8 mouse cellular contexts compared by ENCODE assay signal in genomic region chr7:16999650-17000049, GRCm38 (mm10). TPM values are rescaled to one million over a fixed set of nuclear protein-coding genes. Genes with fewer than 3 reads are reported as not detected.
DNase-seq lines count a peak whose midpoint lies in the region; ATAC-seq and TF ChIP-seq lines count a peak whose summit lies in the region.

No protein-coding gene starts in this region.

- no peak overlapping the region for H3K27ac ChIP-seq in midbrain, embryonic 10.5 days (replicated peaks)
- no peak overlapping the region for H3K27ac ChIP-seq in midbrain, embryonic 16.5 days (ENCODE audit: low read length)
- H3K27ac ChIP-seq in liver, embryonic 14.5 days = no peak overlapping the region; the same call in 1 of the 2 replicates
- H3K27ac ChIP-seq in neural tube, embryonic 15.5 days (replicated peaks) = no peak overlapping the region

- H3K4me2 ChIP-seq in midbrain, embryonic 16.5 days (ENCODE audit: low read length) = no peak overlapping the region
- peak overlapping the region; percentile 50 for H3K4me2 ChIP-seq in liver, embryonic 14.5 days (ENCODE audit: low read depth)
- H3K4me2 ChIP-seq in neural tube, embryonic 15.5 days = no peak overlapping the region

- peak; percentile 100 for TF ChIP-seq CTCF in liver, embryonic 14.5 days (IDR thresholded peaks at IDR 0.05; ENCODE audit: low read depth)

- H3K4me3 ChIP-seq in midbrain, embryonic 10.5 days = no peak overlapping the region
- H3K4me3 ChIP-seq in midbrain, embryonic 16.5 days (ENCODE audit: low read depth, low read length) = no peak overlapping the region
- H3K4me3 ChIP-seq in liver, embryonic 14.5 days (ENCODE audit: insufficient read depth in 1 of 2, low read depth in 2 of 2, low read length in 2 of 2) = no peak overlapping the region
- H3K4me3 ChIP-seq in neural tube, embryonic 15.5 days (replicated peaks) = no peak overlapping the region

- H3K36me3 ChIP-seq in midbrain, embryonic 10.5 days = peaks cover 77% of the 10 kb centered on the region
- peaks cover 7% of the 10 kb centered on the region for H3K36me3 ChIP-seq in midbrain, embryonic 16.5 days (ENCODE audit: control insufficient read depth, insufficient read depth, low read length)
- no peaks in the 10 kb centered on the region for H3K36me3 ChIP-seq in liver, embryonic 14.5 days (replicated peaks; ENCODE audit: control insufficient read depth, insufficient read depth, low read depth)
- peaks cover 9% of the 10 kb centered on the region for H3K36me3 ChIP-seq in neural tube, embryonic 15.5 days

- H3K9me3 ChIP-seq in midbrain, embryonic 10.5 days (replicated peaks) = 0 out of 2 replicates have a peak, but pooled peaks cover 3% of the 10 kb centered on the region
- no peaks in the 10 kb centered on the region for H3K9me3 ChIP-seq in midbrain, embryonic 16.5 days (replicated peaks; ENCODE audit: control insufficient read depth, low read length, poor library complexity, severe bottlenecking)
- no peaks in the 10 kb centered on the region for H3K9me3 ChIP-seq in liver, embryonic 14.5 days (ENCODE audit: control insufficient read depth, low read length)
- no peaks in the 10 kb centered on the region for H3K9me3 ChIP-seq in neural tube, embryonic 15.5 days (replicated peaks)

- ATAC-seq in midbrain, embryonic 16.5 days = no peak
- ATAC-seq in liver, embryonic 14.5 days (ENCODE audit: insufficient read depth) = peak; percentile 58; the same call in 1 of the 2 replicates
- peak; percentile 4; the same call in 1 of the 2 replicates for ATAC-seq in neural tube, embryonic 15.5 days (ENCODE audit: low FRiP score)

- DNase-seq in midbrain, embryonic 10.5 days (ENCODE audit: low spot score) = peak; percentile 87
- DNase-seq in cerebellum, postnatal 10 days = peak; percentile 94 to 96
- DNase-seq in gastrocnemius, postnatal 36 days = peak; percentile 82 to 93
- peak; percentile 90 for DNase-seq in kidney, postnatal 10 days
- DNase-seq in liver, embryonic 14.5 days (ENCODE audit: low read depth in 3 of 3, low spot score in 3 of 3) = peak; percentile 60 to 67 (median 60)
- peak; percentile 61 to 67 for DNase-seq in thymus, adult 18-20 months

- 27% methylated on average over 4 of the region's 4 CpGs for WGBS in midbrain, embryonic 10.5 days
- WGBS in midbrain, embryonic 16.5 days = 31% methylated on average over 4 of the region's 4 CpGs
- 18% methylated on average over 4 of the region's 4 CpGs for WGBS in liver, embryonic 14.5 days (ENCODE audit: insufficient replicate concordance)
- WGBS in neural tube, embryonic 15.5 days = 31% methylated on average over 4 of the region's 4 CpGs

- TF ChIP-seq EP300 in liver, embryonic 14.5 days (IDR thresholded peaks at IDR 0.05; ENCODE audit: low read depth) = no peak

- no peaks in the 10 kb centered on the region for H3K27me3 ChIP-seq in midbrain, embryonic 10.5 days (ENCODE audit: low read depth, poor library complexity, severe bottlenecking)
- H3K27me3 ChIP-seq in midbrain, embryonic 16.5 days (ENCODE audit: control insufficient read depth, insufficient read depth, low read depth, low read length) = no peaks in the 10 kb centered on the region
- no peaks in the 10 kb centered on the region; the same call in 1 of the 2 replicates for H3K27me3 ChIP-seq in liver, embryonic 14.5 days (ENCODE audit: control insufficient read depth, insufficient read depth, low read length)
- H3K27me3 ChIP-seq in neural tube, embryonic 15.5 days (replicated peaks) = 0 out of 2 replicates have a peak, but pooled peaks cover 3% of the 10 kb centered on the region

- intact Hi-C loops in gastrocnemius, postnatal 36 days (cut with DNase I) = loop anchor here (1.0 kb wide), 1 partner anchor 67 kb away; no protein-coding TSS in a partner anchor

- no peak overlapping the region for H3K9ac ChIP-seq in midbrain, embryonic 16.5 days (ENCODE audit: low read depth, low read length)
- 0 out of 2 replicates have a peak overlapping the region, but pooled peaks have one; percentile 4 for H3K9ac ChIP-seq in liver, embryonic 14.5 days (replicated peaks)
- H3K9ac ChIP-seq in neural tube, embryonic 15.5 days (replicated peaks) = no peak overlapping the region

- H3K4me1 ChIP-seq in midbrain, embryonic 10.5 days = peaks cover 38% of the 10 kb centered on the region
- peaks cover 2% of the 10 kb centered on the region; the same call in 1 of the 2 replicates for H3K4me1 ChIP-seq in midbrain, embryonic 16.5 days (ENCODE audit: control insufficient read depth, insufficient read depth, low read length)
- H3K4me1 ChIP-seq in liver, embryonic 14.5 days (replicated peaks; ENCODE audit: control insufficient read depth in 2 of 2, insufficient read depth in 2 of 2, low read length in 1 of 2) = peaks cover 5 to 12% of the 10 kb centered on the region in 2 experiments
- peaks cover 33% of the 10 kb centered on the region for H3K4me1 ChIP-seq in neural tube, embryonic 15.5 days

RNA-seq across cellular contexts. Expression of gene Ccdc8, which starts 7.1 kb away (rescaled TPM):
- 8.7 and 9.0 TPM in 2 replicates for polyA plus RNA-seq in midbrain, embryonic 10.5 days (2016; fragmentation: Nextera tagmentation; extraction: Ambion mirVana)
- polyA plus RNA-seq in midbrain, embryonic 16.5 days (2015; fragmentation: Nextera tagmentation; extraction: Ambion mirVana) = 6.4 and 6.9 TPM in 2 replicates
- total RNA-seq in gastrocnemius, postnatal 36 days (2021) = 1 to 10 TPM; 1.6 to 2.1 TPM
- 2.0 and 2.7 TPM in 2 replicates for polyA plus RNA-seq in liver, embryonic 14.5 days (2012; rRNA removed)
- polyA plus RNA-seq in liver, embryonic 14.5 days (2014; fragmentation: Nextera tagmentation; extraction: Ambion mirVana) = 1.5 and 2.3 TPM in 2 replicates
- polyA plus RNA-seq in neural tube, embryonic 15.5 days (2015; fragmentation: Nextera tagmentation; extraction: Ambion mirVana) = 7.7 and 13.9 TPM in 2 replicates

RNA-seq across cellular contexts. Expression of gene Gm42372, which starts 16.8 kb away (rescaled TPM):
- polyA plus RNA-seq in midbrain, embryonic 10.5 days (2016; fragmentation: Nextera tagmentation; extraction: Ambion mirVana) = 1.3 TPM in 2 replicates
- polyA plus RNA-seq in midbrain, embryonic 16.5 days (2015; fragmentation: Nextera tagmentation; extraction: Ambion mirVana) = 7.2 and 7.3 TPM in 2 replicates
- not detected for total RNA-seq in gastrocnemius, postnatal 36 days (2021)
- polyA plus RNA-seq in liver, embryonic 14.5 days (2012; rRNA removed) = 0.01 and 0.02 TPM in 2 replicates
- 0.03 and 0.04 TPM in 2 replicates for polyA plus RNA-seq in liver, embryonic 14.5 days (2014; fragmentation: Nextera tagmentation; extraction: Ambion mirVana)
- 5.7 and 6.4 TPM in 2 replicates for polyA plus RNA-seq in neural tube, embryonic 15.5 days (2015; fragmentation: Nextera tagmentation; extraction: Ambion mirVana)

RNA-seq across cellular contexts. Expression of gene Ppp5c, which starts 28.1 kb away (rescaled TPM):
- 135 and 142 TPM in 2 replicates for polyA plus RNA-seq in midbrain, embryonic 10.5 days (2016; fragmentation: Nextera tagmentation; extraction: Ambion mirVana)
- polyA plus RNA-seq in midbrain, embryonic 16.5 days (2015; fragmentation: Nextera tagmentation; extraction: Ambion mirVana) = 118 and 127 TPM in 2 replicates
- total RNA-seq in gastrocnemius, postnatal 36 days (2021) = 10 to 100 TPM; 62.4 to 62.7 TPM
- 61.7 and 68.3 TPM in 2 replicates for polyA plus RNA-seq in liver, embryonic 14.5 days (2012; rRNA removed)
- 38.5 and 42.8 TPM in 2 replicates for polyA plus RNA-seq in liver, embryonic 14.5 days (2014; fragmentation: Nextera tagmentation; extraction: Ambion mirVana)
- 128 TPM in 2 replicates for polyA plus RNA-seq in neural tube, embryonic 15.5 days (2015; fragmentation: Nextera tagmentation; extraction: Ambion mirVana)

RNA-seq across cellular contexts. Expression of gene Pnmal1, which starts 40.2 kb away (rescaled TPM):
- polyA plus RNA-seq in midbrain, embryonic 10.5 days (2016; fragmentation: Nextera tagmentation; extraction: Ambion mirVana) = 9.8 and 17.4 TPM in 2 replicates
- 83.1 and 89.5 TPM in 2 replicates for polyA plus RNA-seq in midbrain, embryonic 16.5 days (2015; fragmentation: Nextera tagmentation; extraction: Ambion mirVana)
- not detected for total RNA-seq in gastrocnemius, postnatal 36 days (2021)
- 0.01 and 0.03 TPM in 2 replicates for polyA plus RNA-seq in liver, embryonic 14.5 days (2012; rRNA removed)
- polyA plus RNA-seq in liver, embryonic 14.5 days (2014; fragmentation: Nextera tagmentation; extraction: Ambion mirVana) = 0.03 TPM in 1 of 2 replicates, not detected in the other
- polyA plus RNA-seq in neural tube, embryonic 15.5 days (2015; fragmentation: Nextera tagmentation; extraction: Ambion mirVana) = 43.3 and 52.0 TPM in 2 replicates

RNA-seq across cellular contexts. Expression of gene Pnmal2, which starts 55.2 kb away (rescaled TPM):
- polyA plus RNA-seq in midbrain, embryonic 10.5 days (2016; fragmentation: Nextera tagmentation; extraction: Ambion mirVana) = 4.1 and 11.7 TPM in 2 replicates
- polyA plus RNA-seq in midbrain, embryonic 16.5 days (2015; fragmentation: Nextera tagmentation; extraction: Ambion mirVana) = 186 and 206 TPM in 2 replicates
- total RNA-seq in gastrocnemius, postnatal 36 days (2021) = 1 to 10 TPM; 1.5 to 2.2 TPM
- polyA plus RNA-seq in liver, embryonic 14.5 days (2012; rRNA removed) = 0.04 and 0.08 TPM in 2 replicates
- 0.08 and 0.14 TPM in 2 replicates for polyA plus RNA-seq in liver, embryonic 14.5 days (2014; fragmentation: Nextera tagmentation; extraction: Ambion mirVana)
- polyA plus RNA-seq in neural tube, embryonic 15.5 days (2015; fragmentation: Nextera tagmentation; extraction: Ambion mirVana) = 117 and 137 TPM in 2 replicates
